Mouse (Mus musculus): ENCODE data around the gene Abr.

GRCm38 (mm10) chr11:76532001-76532400, 90.1 kb downstream of the Abr start:
- no peak for TF ChIP-seq CTCF (IDR thresholded peaks at IDR 0.05; ENCODE audit: borderline replicate concordance, extremely low read depth, insufficient read depth, insufficient read length)
- no peak for TF ChIP-seq POLR2A (IDR thresholded peaks at IDR 0.05; ENCODE audit: borderline replicate concordance, extremely low read depth, insufficient read depth, insufficient read length, poor library complexity, severe bottlenecking)

Measured in brain, embryonic 14.5 days (tissue).